Mouse (Mus musculus) ES-E14 (cell line): ENCODE measurements around the gene Rab6a. TPM values are rescaled to one million over a fixed set of nuclear protein-coding genes. Genes with fewer than 3 reads are reported as not detected.

Experiments used
- DNase-seq: peaks from one replicate; pipeline ENCODE4 v3.0.0-alpha.2; 2013; ENCODE audit warnings: low read depth, low spot score
- H3K27ac ChIP-seq: 2 replicates; pipeline ENCODE4 v1.5.1; 2012; ENCODE audit warnings: low read depth, mild to moderate bottlenecking, low read length, moderate library complexity, mixed read lengths; ENCODE audit not compliant: poor library complexity, insufficient read depth, severe bottlenecking
- H3K36me3 ChIP-seq: 2 replicates; pipeline ENCODE4 v1.6.1; 2012; ENCODE audit warnings: mild to moderate bottlenecking, low read length, moderate library complexity, mixed read lengths; ENCODE audit not compliant: control insufficient read depth, poor library complexity, insufficient read depth, severe bottlenecking
- H3K4me1 ChIP-seq, 2 experiments: fragments of 150-350 bp in 1 of 2; sonication (generic) in 1 of 2; 2 replicates each; pipeline ENCODE4 v1.6.1; 2012; ENCODE audit warnings: low read length in 2 of 2, mild to moderate bottlenecking in 1 of 2, mixed read lengths in 1 of 2; ENCODE audit not compliant: control insufficient read depth in 2 of 2, insufficient read depth in 2 of 2, poor library complexity in 1 of 2
- H3K4me3 ChIP-seq, 2 experiments: fragments of 150-350 bp in 1 of 2; sonication (generic) in 1 of 2; 2 replicates each; pipeline ENCODE4 v1.5.1; 2012; ENCODE audit warnings: low read length in 2 of 2, low read depth in 1 of 2, mild to moderate bottlenecking in 1 of 2, mixed read lengths in 1 of 2; ENCODE audit not compliant: insufficient read depth in 1 of 2, poor library complexity in 1 of 2, severe bottlenecking in 1 of 2
- H3K9ac ChIP-seq: 2 replicates; pipeline ENCODE4 v1.6.1; 2012; ENCODE audit warnings: low read depth, mild to moderate bottlenecking, low read length, mixed read lengths; ENCODE audit not compliant: poor library complexity, insufficient read depth, severe bottlenecking
- H3K9me3 ChIP-seq: fragments of 150-350 bp; sonication (generic); 2 replicates; pipeline ENCODE4 v1.6.1; 2012; ENCODE audit warnings: low read depth, mild to moderate bottlenecking, low read length; ENCODE audit not compliant: control insufficient read depth, insufficient read depth
- CHD2 ChIP-seq: IDR thresholded peaks from 2 replicates; pipeline ENCODE4 v1.6.1; 2014; ENCODE audit warnings: mild to moderate bottlenecking, low read depth, low read length, inconsistent platforms
- HCFC1 ChIP-seq: IDR thresholded peaks from 2 replicates; pipeline ENCODE4 v1.6.1; 2012; ENCODE audit warnings: low read length, inconsistent platforms, borderline replicate concordance; ENCODE audit not compliant: insufficient read depth
- MAFK ChIP-seq: IDR thresholded peaks from 2 replicates; pipeline ENCODE4 v1.6.1; 2014; ENCODE audit warnings: mild to moderate bottlenecking, low read depth, low read length, inconsistent platforms; ENCODE audit not compliant: insufficient read depth
- ZC3H11A ChIP-seq: IDR thresholded peaks from 2 replicates; pipeline ENCODE4 v1.6.1; 2012; ENCODE audit warnings: low read depth, mild to moderate bottlenecking, inconsistent platforms, low read length, borderline replicate concordance
- ZNF384 ChIP-seq: IDR thresholded peaks from 2 replicates; pipeline ENCODE4 v1.6.1; 2012; ENCODE audit warnings: low read depth, low read length, inconsistent platforms
- in situ Hi-C, 2 experiments: fragments of 600-800 bp; cut with MboI; formaldehyde crosslinking; loops; one replicate each; pipeline ENCODE4 v1.15.1; 2025; ENCODE audit warnings: low sequenced_read_pairs in 2 of 2, inconsistent platforms in 1 of 2; ENCODE audit not compliant: unreplicated experiment in 2 of 2
- total RNA-seq: library from RNA; depleted of rRNA; stranded (reverse); fragments of 300-350 nt; gene quantifications from 2 replicates; pipeline ENCODE4 v1.2.3, GENCODE M21; 2012

Gene Rab6a
- total RNA-seq, 1 experiment, result 61.8 TPM

DNA sequence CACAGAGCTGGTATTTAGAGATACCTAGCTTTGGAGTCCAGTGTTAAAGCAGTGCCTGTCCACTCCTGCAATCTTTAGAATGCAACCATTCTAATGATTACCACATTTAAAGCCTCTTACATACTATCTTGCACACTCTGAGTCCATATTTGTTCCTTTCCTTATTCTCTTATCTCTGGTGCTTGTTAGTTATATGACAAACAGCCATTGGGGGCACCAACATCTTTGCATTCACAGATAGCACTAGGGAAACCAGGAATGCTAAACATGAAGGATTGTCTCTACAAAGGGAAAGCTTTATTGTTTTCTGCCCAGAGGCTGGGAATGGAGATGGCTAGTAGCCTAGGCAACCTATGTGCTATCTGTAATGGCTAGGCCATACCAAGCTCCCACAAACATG lies 37.3 kb upstream of the Rab6a start:
- DNase-seq, result no peak
- no peaks in the 10 kb centered on the region; a peak in 1 of 4 replicates for H3K4me1 ChIP-seq
- no peaks in the 10 kb centered on the region for H3K36me3 ChIP-seq
- TF ChIP-seq ZNF384, result no peak
- no peak for TF ChIP-seq HCFC1
- no peak for TF ChIP-seq MAFK
- TF ChIP-seq CHD2, result no peak
- no peak overlapping the region for H3K9ac ChIP-seq
- H3K9me3 ChIP-seq, result no peaks in the 10 kb centered on the region
- H3K4me3 ChIP-seq, result no peak overlapping the region
- in situ Hi-C loops, result no loop called here
- H3K27ac ChIP-seq, result no peak overlapping the region

DNA sequence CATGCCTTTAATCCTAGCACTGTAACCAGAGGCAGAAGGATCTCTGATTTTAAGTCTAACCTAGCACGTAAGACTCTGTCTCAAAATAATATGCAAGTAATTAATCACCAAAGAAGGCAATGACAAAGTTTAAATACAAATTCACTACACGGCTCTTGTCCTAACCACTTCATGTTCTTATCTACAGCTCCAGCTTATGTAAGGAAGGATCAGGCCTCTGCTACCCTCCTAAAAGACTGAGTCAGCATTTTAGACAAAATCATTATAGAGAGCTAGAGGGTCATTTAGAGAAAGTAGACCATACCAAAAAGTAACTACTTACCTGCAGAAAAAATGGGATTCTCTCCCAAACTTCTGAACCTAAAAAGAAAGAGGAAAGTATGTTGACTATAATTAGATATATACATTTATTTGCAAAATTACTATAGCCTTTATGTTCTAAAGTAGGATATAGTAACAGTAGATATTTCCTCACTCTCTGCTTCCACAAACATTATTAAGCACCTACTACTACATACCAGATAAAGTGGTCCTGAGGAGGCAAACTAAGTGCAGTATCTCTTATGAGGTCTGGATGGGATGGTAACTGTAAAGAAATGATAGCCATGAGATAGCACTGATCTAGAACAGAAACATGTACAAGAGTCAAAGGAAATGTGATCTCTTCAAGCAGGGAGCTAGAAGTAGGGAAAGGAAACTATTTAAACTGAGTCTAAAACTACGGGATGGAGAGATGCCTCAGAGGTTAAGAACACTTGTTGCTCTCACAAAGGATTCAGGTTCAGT lies 36.1 kb upstream of the Rab6a start:
- no peak overlapping the region for H3K27ac ChIP-seq
- H3K9me3 ChIP-seq, result no peaks in the 10 kb centered on the region
- no peaks in the 10 kb centered on the region; a peak in 1 of 4 replicates for H3K4me1 ChIP-seq
- H3K9ac ChIP-seq, result no peak overlapping the region
- H3K36me3 ChIP-seq, result no peaks in the 10 kb centered on the region
- no peak for TF ChIP-seq HCFC1
- TF ChIP-seq ZNF384, result no peak
- TF ChIP-seq ZC3H11A, result no peak
- peak; percentile 87 for TF ChIP-seq MAFK
- no peak for TF ChIP-seq CHD2
- no peak overlapping the region for H3K4me3 ChIP-seq
- in situ Hi-C loops, result no loop called here
- no peak for DNase-seq

DNA sequence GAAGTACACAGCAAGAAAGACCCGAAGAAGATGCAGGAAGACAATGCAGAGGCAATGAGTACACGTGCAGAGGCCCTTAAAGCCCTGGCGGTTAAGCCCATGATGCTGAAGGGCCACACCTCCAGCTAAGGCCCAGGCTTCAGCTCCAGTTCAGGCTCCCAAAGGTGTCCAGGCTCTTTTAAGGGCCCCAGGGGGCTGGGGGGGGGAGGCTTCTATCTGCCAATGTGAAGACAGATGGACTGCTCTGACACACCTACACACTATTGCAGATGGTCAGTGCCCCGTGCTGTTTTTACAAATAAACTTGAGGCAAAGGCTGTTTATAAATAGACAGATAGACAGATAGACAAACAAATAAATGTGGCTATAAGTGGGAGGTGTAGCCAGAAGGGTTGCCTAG lies 35.1 kb upstream of the Rab6a start:
- in situ Hi-C loops, result no loop called here
- H3K4me1 ChIP-seq, result no peaks in the 10 kb centered on the region
- DNase-seq, result no peak

DNA sequence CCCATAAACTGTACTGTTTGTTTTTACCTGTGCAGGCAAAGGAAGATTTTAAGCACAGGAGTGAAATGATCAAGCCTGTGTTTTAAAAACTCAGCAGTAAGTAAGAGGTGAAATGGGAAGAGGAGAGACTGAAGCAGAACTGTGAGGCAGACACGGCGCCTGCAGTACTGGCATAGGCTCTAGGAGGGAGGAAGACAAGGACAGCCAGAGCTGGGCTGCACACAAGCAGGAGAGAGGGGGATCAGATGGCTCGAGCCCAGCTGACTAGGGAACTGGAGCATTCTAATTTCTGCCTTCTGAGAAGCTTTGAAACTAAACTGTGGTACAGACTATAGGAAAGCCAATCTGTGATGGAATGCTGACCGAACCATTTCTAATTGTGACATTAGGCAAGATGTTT lies 34.5 kb upstream of the Rab6a start:
- TF ChIP-seq ZNF384 (no peak), ZC3H11A (no peak), MAFK (no peak), CHD2 (no peak), HCFC1 (no peak)
- Histone ChIP-seq H3K9ac (no peak overlapping the region), H3K27ac (no peak overlapping the region), H3K9me3 (no peaks in the 10 kb centered on the region), H3K36me3 (no peaks in the 10 kb centered on the region), H3K4me3 (no peak overlapping the region), H3K4me1 (no peaks in the 10 kb centered on the region)
- in situ Hi-C loops, result no loop called here
- no peak for DNase-seq

More for the DNA sequence above, 35.1 kb upstream of the Rab6a start:
- Histone ChIP-seq H3K9me3 (no peaks in the 10 kb centered on the region), H3K27ac (no peak overlapping the region), H3K36me3 (no peaks in the 10 kb centered on the region), H3K9ac (no peak overlapping the region), H3K4me3 (no peak overlapping the region)
- TF ChIP-seq ZNF384, result no peak
- TF ChIP-seq HCFC1, result no peak
- no peak for TF ChIP-seq CHD2
- TF ChIP-seq ZC3H11A, result no peak
- TF ChIP-seq MAFK, result no peak
